Mouse (Mus musculus) kidney, adult 18-20 months (tissue): ENCODE results near the gene Epp13.
A peak's percentile ranks its signal among the peaks of the same experiment; 100 is the strongest.
"Not testable (repeated sequence)": the region's sequence is repeated elsewhere in the genome, so short reads cannot be mapped to it uniquely, and the experiment has no call there.

Experiments
- DNase-seq: peaks from one replicate; pipeline ENCODE4 v3.0.0; 2021

The Epp13 gene

GRCm38 (mm10) chr7:6285842-6286705 lies 33.6 kb downstream of the Epp13 start, which contains the start of gene Zfp667:
TSS of gene Zfp667 (plus strand) at chr7:6286579.
- DNase-seq, result peak; percentile 96

- DNase-seq, result no peak
Observed at GRCm38 (mm10) chr7:6286921-6287531, 34.5 kb downstream of the Epp13 start.

GRCm38 (mm10) chr7:6291121-6291520 lies 38.6 kb downstream of the Epp13 start:
- DNase-seq, result not testable (repeated sequence)

DNA sequence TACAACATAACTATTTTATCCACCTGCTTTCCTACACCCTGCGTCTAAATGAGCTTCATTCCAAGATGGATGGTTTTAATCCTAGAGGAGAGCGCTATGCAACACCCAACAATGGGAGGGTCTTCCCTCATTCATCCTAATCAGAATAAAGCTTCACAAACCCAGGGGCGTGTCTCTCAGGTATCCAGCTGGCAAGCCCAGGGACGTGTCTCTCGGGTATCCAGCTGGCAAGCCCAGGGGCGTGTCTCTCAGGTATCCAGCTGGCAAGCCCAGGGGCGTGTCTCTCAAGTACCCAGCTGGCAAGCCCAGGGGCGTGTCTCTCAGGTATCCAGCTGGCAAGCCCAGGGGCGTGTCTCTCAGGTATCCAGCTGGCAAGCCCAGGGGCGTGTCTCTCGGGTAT lies 48.3 kb downstream of the Epp13 start:
- DNase-seq, result not testable (repeated sequence)

DNA sequence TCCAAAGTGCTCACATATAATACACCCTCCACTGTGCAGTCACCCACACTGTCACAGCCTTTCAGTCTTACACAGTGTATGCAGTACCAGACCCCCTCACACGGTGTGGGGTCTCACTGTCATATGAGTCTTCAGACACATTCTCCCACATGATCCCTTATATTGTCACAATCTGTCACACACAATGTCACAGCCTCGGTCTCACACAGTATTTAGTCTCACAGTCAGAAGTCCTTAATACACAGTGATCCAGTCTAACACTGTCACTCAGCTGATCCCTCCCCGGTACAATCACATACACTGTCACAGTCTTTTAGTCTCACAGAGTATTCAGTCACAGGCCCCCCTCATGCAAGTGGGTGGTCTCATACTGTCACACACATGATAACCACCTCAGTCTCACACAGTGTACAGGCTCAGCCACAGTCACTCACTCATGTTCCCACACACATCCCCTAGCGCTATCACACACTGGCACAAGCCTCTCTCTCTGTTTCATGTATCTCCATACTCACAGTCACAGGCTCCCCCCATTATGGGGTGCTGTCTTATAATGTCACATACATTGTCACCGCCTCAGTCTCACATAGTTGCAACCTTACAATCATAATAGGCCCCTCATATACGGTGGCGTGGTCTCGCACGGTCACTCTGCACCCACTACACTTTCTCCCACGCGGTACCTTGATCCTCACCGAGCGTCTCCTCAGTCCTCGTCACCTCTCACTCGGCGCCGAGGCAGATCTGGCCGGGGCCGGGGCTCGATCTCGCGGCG lies 78.1 kb downstream of the Epp13 start:
- no peak for DNase-seq

GRCm38 (mm10) chr7:6331233-6331956 lies 78.9 kb downstream of the Epp13 start, which contains the start of gene Zfp583:
TSS of gene Zfp583 (minus strand) at chr7:6331285.
- peak; percentile 79 for DNase-seq
